Comparison of ENCODE assay signal across 25 mouse cellular contexts in the genomic region with DNA sequence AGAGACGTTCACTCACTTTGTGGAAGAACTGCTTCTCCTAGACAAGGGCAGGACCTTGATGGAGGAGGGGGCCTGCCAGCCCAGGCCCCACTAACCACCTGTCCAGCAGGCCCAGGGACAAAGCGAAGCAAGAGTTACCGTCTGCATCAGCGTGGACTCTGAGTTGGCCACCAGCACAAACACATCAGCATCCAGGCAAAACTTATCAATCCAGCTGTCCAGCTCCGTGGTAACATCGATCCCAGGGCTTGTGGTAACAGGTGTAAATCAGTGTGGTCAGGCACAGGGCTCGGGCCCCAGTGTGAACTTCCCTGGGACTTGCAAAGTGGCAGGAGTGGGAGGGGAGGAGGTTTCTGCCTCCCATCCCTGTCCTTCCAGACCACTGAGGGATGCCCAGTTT.
"Had no signal": no experiment of that assay in that cellular context is flagged by ENCODE, and none has a peak within 500 bp of the region (broad histone marks: within the 10 kb centered on the region; RNA-seq: fewer than 3 reads in every experiment).

No protein-coding gene starts in this region.

- H3K27ac ChIP-seq: heart, embryonic 10.5 days; hindbrain, embryonic 13.5 days; hindbrain, embryonic 15.5 days; hindbrain, postnatal 0 days; kidney, embryonic 15.5 days; kidney, postnatal 0 days; limb, embryonic 13.5 days; limb, embryonic 15.5 days; liver, embryonic 12.5 days; liver, embryonic 14.5 days had no signal

- H3K9me3 ChIP-seq: heart, embryonic 10.5 days; heart, embryonic 12.5 days; hindbrain, embryonic 13.5 days; hindbrain, embryonic 15.5 days; kidney, embryonic 15.5 days; limb, embryonic 13.5 days; limb, embryonic 15.5 days; liver, embryonic 12.5 days had no signal

- H3K27me3 ChIP-seq: heart, embryonic 12.5 days; hindbrain, embryonic 13.5 days; hindbrain, embryonic 15.5 days; kidney, embryonic 15.5 days; limb, embryonic 13.5 days; limb, embryonic 15.5 days; liver, embryonic 12.5 days had no signal

- H3K4me3 ChIP-seq: gastrocnemius, adult 2 months; heart, embryonic 10.5 days; heart, embryonic 12.5 days; hindbrain, embryonic 13.5 days; hindbrain, embryonic 15.5 days; kidney, embryonic 15.5 days; limb, embryonic 13.5 days; limb, embryonic 15.5 days; liver, embryonic 12.5 days had no signal

- ATAC-seq: hindbrain, postnatal 0 days; liver, embryonic 12.5 days had no signal

- H3K9ac ChIP-seq: heart, embryonic 12.5 days; hindbrain, embryonic 13.5 days; hindbrain, embryonic 15.5 days; kidney, embryonic 15.5 days; limb, embryonic 13.5 days; limb, embryonic 15.5 days; liver, embryonic 12.5 days; liver, embryonic 14.5 days had no signal

- H3K4me2 ChIP-seq: heart, embryonic 12.5 days; hindbrain, embryonic 13.5 days; hindbrain, embryonic 15.5 days; kidney, embryonic 15.5 days; limb, embryonic 13.5 days; limb, embryonic 15.5 days; liver, embryonic 12.5 days had no signal

- DNase-seq: gastrocnemius, adult 2 months; gastrocnemius, postnatal 10 days; gastrocnemius, postnatal 36 days; heart, adult 18-20 months; heart, postnatal 10 days; heart, postnatal 36 days; kidney, adult 11 months; kidney, adult 2 months; kidney, adult 9 months; kidney, postnatal 14 days; kidney, postnatal 36 days; layer of hippocampus, adult 9-11 months; layer of hippocampus, postnatal 36 days; left cerebral cortex, postnatal 4 days had no signal

- H3K4me1 ChIP-seq: heart, embryonic 10.5 days; heart, embryonic 12.5 days; hindbrain, embryonic 13.5 days; hindbrain, embryonic 15.5 days; kidney, embryonic 15.5 days; limb, embryonic 13.5 days; limb, embryonic 15.5 days; liver, embryonic 12.5 days had no signal
